Mouse (Mus musculus): ENCODE results near the gene Ndufs7. TPM values are rescaled to one million over a fixed set of nuclear protein-coding genes. Genes with fewer than 3 reads are reported as not detected.

Gene Ndufs7
- polyA plus RNA-seq, 1 experiment from 2014 or later: 260 TPM

GRCm38 (mm10) chr10:80298571-80299281, 49.8 kb downstream of the Ndufs7 start:
- H3K36me3 ChIP-seq: peaks cover 14% of the 10 kb centered on the region
- H3K4me2 ChIP-seq (replicated peaks): peak overlapping the region; percentile 51
- peaks cover 39% of the 10 kb centered on the region for H3K4me1 ChIP-seq
- WGBS: 4% methylated on average over 26 of the region's 26 CpGs
- 0 out of 2 replicates have a peak overlapping the region, but pooled peaks have one; percentile 2 for H3K27ac ChIP-seq
- H3K27me3 ChIP-seq: peaks cover 67% of the 10 kb centered on the region
- H3K9ac ChIP-seq: peak overlapping the region; percentile 35
- no peaks in the 10 kb centered on the region for H3K9me3 ChIP-seq
- ATAC-seq (ENCODE audit: insufficient number of reproducible peaks, insufficient read depth, low FRiP score, low TSS enrichment): peak; percentile 52
- H3K4me3 ChIP-seq: peak overlapping the region; percentile 37

GRCm38 (mm10) chr10:80299301-80299700, 50.4 kb downstream of the Ndufs7 start:
- Histone ChIP-seq H3K27me3 (peaks cover 73% of the 10 kb centered on the region), H3K4me1 (peaks cover 33% of the 10 kb centered on the region), H3K27ac (0 out of 2 replicates have a peak overlapping the region, but pooled peaks have one; percentile 2), H3K36me3 (peaks cover 9% of the 10 kb centered on the region), H3K9ac (peak overlapping the region; percentile 35), H3K9me3 (no peaks in the 10 kb centered on the region), H3K4me2 (replicated peaks) (peak overlapping the region; percentile 51), H3K4me3 (peak overlapping the region; percentile 37)
- ATAC-seq (ENCODE audit: insufficient number of reproducible peaks, insufficient read depth, low FRiP score, low TSS enrichment): no peak
- WGBS: 10% methylated on average over 15 of the region's 15 CpGs

- H3K27ac ChIP-seq: no peak overlapping the region
Measured at GRCm38 (mm10) chr10:80299824-80300223, 50.9 kb downstream of the Ndufs7 start.

GRCm38 (mm10) chr10:80300672-80301181, 51.8 kb downstream of the Ndufs7 start:
- Histone ChIP-seq H3K9ac (peak overlapping the region; percentile 40; the same call in 1 of the 2 replicates), H3K36me3 (no peaks in the 10 kb centered on the region), H3K27me3 (peaks cover 87% of the 10 kb centered on the region), H3K4me1 (peaks cover 26% of the 10 kb centered on the region), H3K9me3 (no peaks in the 10 kb centered on the region), H3K4me2 (replicated peaks) (peak overlapping the region; percentile 51), H3K4me3 (peak overlapping the region; percentile 26), H3K27ac (0 out of 2 replicates have a peak overlapping the region, but pooled peaks have one; percentile 54)
- ATAC-seq (ENCODE audit: insufficient number of reproducible peaks, insufficient read depth, low FRiP score, low TSS enrichment): peak; percentile 45; the same call in 1 of the 2 replicates
- WGBS: 22% methylated on average over 11 of the region's 11 CpGs

More at GRCm38 (mm10) chr10:80299824-80300223, 50.9 kb downstream of the Ndufs7 start:
- peaks cover 33% of the 10 kb centered on the region for H3K4me1 ChIP-seq
- H3K27me3 ChIP-seq: peaks cover 78% of the 10 kb centered on the region
- H3K9me3 ChIP-seq: no peaks in the 10 kb centered on the region
- 46% methylated on average over 10 of the region's 10 CpGs for WGBS
- H3K36me3 ChIP-seq: peaks cover 3% of the 10 kb centered on the region
- peak overlapping the region; percentile 37 for H3K4me3 ChIP-seq
- ATAC-seq (ENCODE audit: insufficient number of reproducible peaks, insufficient read depth, low FRiP score, low TSS enrichment): no peak
- peak overlapping the region; percentile 51 for H3K4me2 ChIP-seq (replicated peaks)
- peak overlapping the region; percentile 35; the same call in 1 of the 2 replicates for H3K9ac ChIP-seq

- no peak for ATAC-seq (ENCODE audit: insufficient number of reproducible peaks, insufficient read depth, low FRiP score, low TSS enrichment)
- peak overlapping the region; percentile 40 for H3K9ac ChIP-seq
- 75% methylated on average over 10 of the region's 10 CpGs for WGBS
- H3K4me2 ChIP-seq (replicated peaks): peak overlapping the region; percentile 37
- H3K27me3 ChIP-seq: peaks cover 92% of the 10 kb centered on the region
- H3K9me3 ChIP-seq: no peaks in the 10 kb centered on the region
- no peaks in the 10 kb centered on the region for H3K36me3 ChIP-seq
- H3K4me3 ChIP-seq: peak overlapping the region; percentile 26
- H3K4me1 ChIP-seq: peaks cover 21% of the 10 kb centered on the region
- H3K27ac ChIP-seq: no peak overlapping the region
Measured at GRCm38 (mm10) chr10:80301256-80302081, 52.5 kb downstream of the Ndufs7 start.

GRCm38 (mm10) chr10:80302082-80302355, 53.1 kb downstream of the Ndufs7 start:
- Histone ChIP-seq H3K27ac (no peak overlapping the region), H3K27me3 (peaks cover 86% of the 10 kb centered on the region), H3K4me3 (0 out of 2 replicates have a peak overlapping the region, but pooled peaks have one; percentile 9), H3K4me2 (replicated peaks) (peak overlapping the region; percentile 37), H3K36me3 (no peaks in the 10 kb centered on the region), H3K9ac (peak overlapping the region; percentile 40; the same call in 1 of the 2 replicates), H3K9me3 (no peaks in the 10 kb centered on the region), H3K4me1 (peaks cover 18% of the 10 kb centered on the region)
- WGBS: 36% methylated on average over 5 of the region's 5 CpGs
- no peak for ATAC-seq (ENCODE audit: insufficient number of reproducible peaks, insufficient read depth, low FRiP score, low TSS enrichment)

- Histone ChIP-seq H3K9ac (no peak overlapping the region; the same call in 1 of the 2 replicates), H3K27me3 (peaks cover 82% of the 10 kb centered on the region), H3K4me2 (replicated peaks) (peak overlapping the region; percentile 37), H3K4me3 (0 out of 2 replicates have a peak overlapping the region, but pooled peaks have one; percentile 9), H3K36me3 (0 out of 2 replicates have a peak, but pooled peaks cover 2% of the 10 kb centered on the region), H3K4me1 (peaks cover 17% of the 10 kb centered on the region), H3K9me3 (no peaks in the 10 kb centered on the region), H3K27ac (no peak overlapping the region)
- WGBS: 9% methylated on average over 9 of the region's 9 CpGs
- ATAC-seq (ENCODE audit: insufficient number of reproducible peaks, insufficient read depth, low FRiP score, low TSS enrichment): no peak
Measured at GRCm38 (mm10) chr10:80302471-80302881, 53.6 kb downstream of the Ndufs7 start.

GRCm38 (mm10) chr10:80304458-80304857, 55.5 kb downstream of the Ndufs7 start:
- H3K4me2 ChIP-seq (replicated peaks): peak overlapping the region; percentile 15
- peaks cover 65% of the 10 kb centered on the region for H3K27me3 ChIP-seq
- no peak for ATAC-seq (ENCODE audit: insufficient number of reproducible peaks, insufficient read depth, low FRiP score, low TSS enrichment)

GRCm38 (mm10) chr10:80304862-80305261, 55.9 kb downstream of the Ndufs7 start:
- WGBS: 14% methylated on average over 25 of the region's 25 CpGs
- peaks cover 61% of the 10 kb centered on the region for H3K27me3 ChIP-seq
- peaks cover 8% of the 10 kb centered on the region; the same call in 1 of the 2 replicates for H3K4me1 ChIP-seq
- H3K9ac ChIP-seq: no peak overlapping the region
- H3K36me3 ChIP-seq: peaks cover 13% of the 10 kb centered on the region
- H3K4me2 ChIP-seq (replicated peaks): peak overlapping the region; percentile 15
- no peak for ATAC-seq (ENCODE audit: insufficient number of reproducible peaks, insufficient read depth, low FRiP score, low TSS enrichment)
- no peaks in the 10 kb centered on the region for H3K9me3 ChIP-seq
- no peak overlapping the region for H3K27ac ChIP-seq
- no peak overlapping the region for H3K4me3 ChIP-seq

More at GRCm38 (mm10) chr10:80304458-80304857, 55.5 kb downstream of the Ndufs7 start:
- Histone ChIP-seq H3K9ac (no peak overlapping the region), H3K36me3 (peaks cover 13% of the 10 kb centered on the region), H3K4me3 (no peak overlapping the region), H3K27ac (no peak overlapping the region), H3K4me1 (peaks cover 8% of the 10 kb centered on the region; the same call in 1 of the 2 replicates), H3K9me3 (no peaks in the 10 kb centered on the region)
- WGBS: 21% methylated on average over 12 of the region's 12 CpGs
